Mouse (Mus musculus): ENCODE measurements around the gene Cct8l1. TPM values are rescaled to one million over a fixed set of nuclear protein-coding genes. Genes with fewer than 3 reads are reported as not detected.

The Cct8l1 gene
- total RNA-seq, 2 experiments from 2014 or later: 0.14 TPM; not detected in 1

DNA sequence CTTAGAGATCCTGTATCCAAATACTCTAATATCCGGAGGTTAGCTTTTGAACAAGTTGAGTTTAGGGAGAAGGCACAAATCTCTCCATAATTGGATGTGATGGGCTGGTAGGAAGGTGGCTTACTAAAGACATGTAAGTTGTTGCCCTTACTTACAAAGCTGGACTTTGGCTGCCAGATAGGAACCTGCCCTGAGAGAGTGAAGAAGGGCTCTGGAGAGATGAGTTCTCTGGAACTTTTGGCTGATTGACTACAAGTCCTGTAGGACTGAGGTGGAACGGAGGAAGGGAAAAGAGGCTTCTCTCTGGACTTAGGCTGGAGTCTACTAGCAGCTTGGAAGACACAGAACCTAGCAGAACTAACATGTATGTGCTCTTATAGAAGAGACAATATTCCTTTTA is 19.7 kb downstream of the Cct8l1 start:
- Histone ChIP-seq H3K4me3 (no peak overlapping the region), H3K27ac (no peak overlapping the region)
- intact Hi-C loops (cut with DNase I): no loop called here
- DNase-seq: no peak
- TF ChIP-seq CTCF (IDR thresholded peaks at IDR 0.05): no peak

DNA sequence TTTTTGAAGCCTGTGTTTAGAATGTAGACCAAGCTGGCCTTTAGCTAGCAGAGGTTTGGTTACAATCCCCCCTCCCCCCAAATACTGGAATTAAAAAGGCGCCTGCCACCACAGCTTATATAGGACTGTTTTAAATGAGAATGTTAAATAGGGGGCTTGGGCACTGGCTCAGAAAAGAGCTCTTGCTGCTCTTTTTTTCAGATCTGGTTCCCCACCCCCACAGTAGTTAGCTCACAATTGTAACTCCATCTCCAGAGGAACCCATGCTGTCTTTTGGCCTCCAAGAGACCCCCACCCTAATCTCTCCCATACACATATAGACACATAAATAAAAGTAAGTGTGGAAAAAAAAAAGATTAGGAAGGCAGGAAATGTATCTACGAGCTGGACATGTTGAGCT is 20.6 kb downstream of the Cct8l1 start:
- Histone ChIP-seq H3K4me3 (no peak overlapping the region), H3K27ac (no peak overlapping the region)
- intact Hi-C loops (cut with DNase I): no loop called here
- no peak for DNase-seq
- no peak for TF ChIP-seq CTCF (IDR thresholded peaks at IDR 0.05)

DNA sequence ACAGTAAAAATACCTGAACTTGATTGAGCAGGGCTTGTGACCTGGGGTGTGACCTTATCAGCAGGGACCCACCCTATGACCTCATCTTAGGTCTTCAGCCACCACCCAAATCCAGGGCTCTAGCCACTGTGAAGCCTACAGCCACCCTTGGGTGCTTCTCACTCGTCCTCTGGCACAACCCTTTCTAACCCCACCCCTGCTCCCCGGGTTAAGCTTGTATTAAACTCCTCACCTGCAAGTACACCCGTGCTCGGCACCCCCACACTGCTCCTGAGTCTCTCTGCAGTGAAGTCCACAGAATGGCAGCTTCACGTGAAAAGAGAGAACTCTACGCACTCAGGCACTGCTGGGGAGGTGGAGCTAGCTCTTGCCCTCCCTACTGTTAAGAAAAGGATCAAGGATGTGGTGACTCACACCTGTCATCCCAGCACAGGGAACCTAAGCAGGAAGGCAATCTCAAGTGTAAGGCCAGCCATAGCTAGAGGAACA is 21.1 kb downstream of the Cct8l1 start:
- H3K27ac ChIP-seq: no peak overlapping the region
- no peak for DNase-seq
- H3K4me3 ChIP-seq: no peak overlapping the region
- intact Hi-C loops (cut with DNase I): no loop called here
- TF ChIP-seq CTCF (IDR thresholded peaks at IDR 0.05): no peak

DNA sequence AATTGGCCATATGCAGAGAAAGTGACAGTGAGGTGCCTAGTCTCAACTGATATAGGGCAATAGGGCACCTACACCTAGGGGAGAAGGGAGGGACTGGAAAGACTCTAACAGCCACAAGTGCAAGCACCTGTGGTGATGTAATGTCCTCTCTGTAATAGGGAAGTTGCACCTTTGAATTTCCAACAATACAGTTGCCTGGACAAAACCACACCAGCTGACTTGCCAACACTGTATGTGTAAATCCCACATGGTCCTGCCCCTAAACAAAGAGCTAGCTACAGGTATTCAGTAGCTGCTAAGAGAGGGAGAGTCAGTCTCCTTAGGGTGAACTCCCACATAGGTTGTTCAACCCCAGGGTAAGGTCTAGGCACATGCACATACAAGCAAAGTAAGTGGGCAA is 24.5 kb downstream of the Cct8l1 start:
- Histone ChIP-seq H3K27ac (no peak overlapping the region), H3K4me3 (no peak overlapping the region)
- TF ChIP-seq CTCF (IDR thresholded peaks at IDR 0.05): no peak
- no peak for DNase-seq
- intact Hi-C loops (cut with DNase I): no loop called here

DNA sequence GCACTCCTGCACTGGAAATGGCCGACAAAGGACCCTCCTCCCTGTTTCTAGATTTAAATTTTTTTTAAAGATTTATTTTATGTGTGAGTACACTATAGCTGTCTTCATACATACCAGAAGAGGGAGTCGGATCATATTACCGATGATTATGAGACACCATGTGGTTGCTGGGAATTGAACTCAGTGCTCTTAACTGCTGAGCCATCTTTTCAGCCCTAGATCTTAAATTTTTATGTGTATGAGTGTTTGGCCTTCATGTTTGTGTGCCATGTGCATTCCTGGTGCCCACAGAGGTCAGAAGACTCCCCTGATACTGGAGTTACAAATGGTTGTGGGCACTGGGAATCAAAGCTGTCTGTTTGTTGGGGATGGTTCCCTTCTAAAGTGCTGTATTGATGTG is 25.1 kb downstream of the Cct8l1 start:
- intact Hi-C loops (cut with DNase I): no loop called here
- Histone ChIP-seq H3K4me3 (no peak overlapping the region), H3K27ac (no peak overlapping the region)
- DNase-seq: no peak
- TF ChIP-seq CTCF (IDR thresholded peaks at IDR 0.05): no peak

DNA sequence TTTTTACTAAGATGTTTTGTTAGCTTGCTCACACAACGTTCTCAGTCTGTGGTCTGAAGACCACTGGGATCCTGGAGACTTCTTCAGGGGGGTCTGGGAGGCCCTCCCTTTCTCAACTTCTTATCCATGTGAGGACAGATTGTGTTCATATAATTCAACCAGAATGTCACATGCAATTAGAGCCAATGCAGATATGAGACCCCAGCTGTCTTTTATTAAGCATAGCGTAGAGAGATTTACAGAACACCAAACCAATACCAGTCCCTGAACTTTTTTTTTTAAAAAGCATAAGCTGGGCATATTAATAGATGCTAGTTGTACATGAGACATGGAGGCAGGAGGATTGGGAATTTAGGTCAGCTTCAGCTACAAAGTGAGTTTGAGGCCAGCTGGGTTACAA is 25.8 kb downstream of the Cct8l1 start:
- TF ChIP-seq CTCF (IDR thresholded peaks at IDR 0.05): no peak
- H3K4me3 ChIP-seq: no peak overlapping the region
- H3K27ac ChIP-seq: no peak overlapping the region
- no peak for DNase-seq
- intact Hi-C loops (cut with DNase I): no loop called here

DNA sequence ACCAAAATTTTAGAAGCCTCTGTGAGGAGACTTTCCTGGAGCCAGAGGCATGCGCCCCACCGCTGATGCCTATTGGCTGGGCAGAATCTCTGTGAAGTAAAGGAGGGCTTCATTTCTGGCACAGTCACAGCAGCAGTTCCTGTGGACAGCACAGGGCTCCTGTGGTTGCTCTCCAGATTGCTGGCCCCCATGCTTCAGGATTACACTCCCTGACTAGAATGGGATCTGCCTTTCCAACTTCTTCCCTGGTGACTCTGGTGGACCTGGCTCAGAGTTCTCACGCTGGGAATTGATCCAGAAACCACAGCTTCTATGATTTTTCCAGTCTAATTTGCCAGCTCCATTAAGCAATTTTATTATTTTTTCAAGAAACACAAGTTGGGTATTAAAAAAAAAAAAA is 28.2 kb downstream of the Cct8l1 start:
- peak; percentile 78 for DNase-seq
- intact Hi-C loops (cut with DNase I): no loop called here

DNA sequence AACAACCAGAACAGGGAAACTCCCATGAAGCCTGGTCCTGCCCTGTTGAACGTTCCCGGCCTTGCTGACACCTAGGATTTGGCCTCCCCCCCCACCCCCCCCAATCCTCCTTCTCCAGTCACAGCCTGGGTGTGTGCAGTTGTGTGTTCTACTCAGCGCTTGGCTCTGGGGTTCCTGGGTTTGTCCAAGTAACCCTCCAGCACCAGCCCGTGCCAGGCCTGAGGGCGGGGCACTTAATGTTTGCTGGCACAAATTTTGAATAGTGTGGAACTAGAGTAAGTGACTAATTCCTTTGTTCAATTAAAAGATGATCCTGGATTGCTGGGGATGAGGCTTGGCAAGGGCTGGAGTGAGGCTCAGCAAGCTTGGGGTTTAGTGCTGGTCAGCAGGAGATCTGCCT is 28.7 kb downstream of the Cct8l1 start:
- TF ChIP-seq CTCF (IDR thresholded peaks at IDR 0.05): no peak
- Histone ChIP-seq H3K4me3 (no peak overlapping the region), H3K27ac (peak overlapping the region; percentile 65)
- intact Hi-C loops (cut with DNase I): no loop called here
- peak; percentile 61 for DNase-seq

More for the DNA sequence above, 28.2 kb downstream of the Cct8l1 start:
- Histone ChIP-seq H3K4me3 (no peak overlapping the region), H3K27ac (peak overlapping the region; percentile 65; the same call in 1 of the 2 replicates)
- no peak for TF ChIP-seq CTCF (IDR thresholded peaks at IDR 0.05)

DNA sequence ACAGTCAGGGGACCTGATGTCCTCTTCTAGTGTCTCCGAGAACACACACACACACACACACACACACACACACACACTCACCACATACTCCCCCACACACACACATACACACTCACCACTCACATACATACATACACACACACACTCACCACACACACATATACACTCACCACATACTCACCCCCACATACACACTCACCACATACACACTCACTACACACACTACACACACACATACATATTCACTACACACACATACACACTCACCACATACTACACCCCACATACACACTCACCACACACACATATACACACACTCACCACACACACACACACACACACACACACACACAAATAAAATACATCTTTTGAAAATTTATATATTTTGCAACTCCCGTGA is 31.0 kb downstream of the Cct8l1 start:
- intact Hi-C loops (cut with DNase I): no loop called here
- no peak for DNase-seq
- Histone ChIP-seq H3K4me3 (no peak overlapping the region), H3K27ac (no peak overlapping the region)
- TF ChIP-seq CTCF (IDR thresholded peaks at IDR 0.05): no peak

DNA sequence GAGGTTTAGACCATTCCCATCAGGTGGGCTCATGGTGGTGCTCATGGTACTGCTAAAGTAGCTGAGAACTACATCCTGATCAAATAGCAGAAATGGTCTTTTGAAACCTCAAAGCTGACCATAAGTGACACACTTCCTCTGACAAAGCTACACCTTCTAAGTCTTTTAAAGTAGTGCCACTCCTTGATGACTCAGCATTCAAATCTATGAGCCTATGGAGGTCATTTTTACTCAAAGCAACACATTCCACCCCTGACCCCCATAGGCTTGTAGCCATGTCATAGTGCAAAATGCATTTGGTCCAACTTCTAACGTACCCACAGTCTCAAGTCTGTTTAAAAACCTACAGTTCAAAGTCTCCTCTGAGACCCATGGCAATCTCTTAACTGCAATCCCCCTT is 35.0 kb downstream of the Cct8l1 start:
- no peak overlapping the region for H3K4me3 ChIP-seq
- no peak overlapping the region for H3K27ac ChIP-seq
- DNase-seq: no peak
- no peak for TF ChIP-seq CTCF (IDR thresholded peaks at IDR 0.05)
- intact Hi-C loops (cut with DNase I): no loop called here

DNA sequence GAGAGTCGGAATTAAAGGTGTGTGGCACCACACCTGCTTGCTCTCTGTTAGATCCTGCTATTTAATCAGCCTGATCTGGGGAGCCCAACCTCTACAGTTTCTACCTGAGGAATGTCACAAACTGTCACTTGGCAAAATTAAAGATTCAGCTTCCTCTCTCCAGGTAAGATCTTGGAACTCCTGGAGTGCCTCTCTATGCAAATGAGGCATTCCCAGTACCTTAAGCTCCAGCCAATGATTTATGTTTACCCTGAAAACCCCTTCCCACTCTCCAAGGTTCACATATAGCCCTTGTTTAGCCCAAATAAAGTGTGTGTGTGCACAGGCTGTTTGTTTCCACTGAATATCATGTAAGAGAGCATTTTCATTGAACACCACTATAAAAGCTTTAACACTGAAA is 38.3 kb downstream of the Cct8l1 start:
- no peak for TF ChIP-seq CTCF (IDR thresholded peaks at IDR 0.05)
- no peak overlapping the region for H3K27ac ChIP-seq
- no peak overlapping the region for H3K4me3 ChIP-seq
- intact Hi-C loops (cut with DNase I): no loop called here
- no peak for DNase-seq

DNA sequence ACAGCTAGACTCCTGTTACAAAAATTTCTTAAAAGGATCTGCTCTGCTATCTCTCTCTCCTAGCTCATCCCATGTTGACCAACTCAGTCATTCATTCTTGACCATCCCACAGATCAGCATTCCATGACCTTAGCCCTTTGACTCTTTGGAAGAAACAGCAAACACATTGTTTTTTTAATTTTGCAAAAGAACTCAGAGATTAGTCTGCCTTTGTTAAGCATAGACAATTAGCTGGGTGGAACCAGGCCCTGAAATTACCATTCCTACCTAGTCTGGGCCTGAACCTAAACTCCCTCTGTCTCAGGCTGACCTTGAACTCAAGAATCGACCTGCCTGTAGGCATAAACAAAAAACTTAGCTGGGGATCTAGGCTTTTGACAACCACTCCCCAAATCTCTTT is 38.8 kb downstream of the Cct8l1 start:
- Histone ChIP-seq H3K27ac (no peak overlapping the region), H3K4me3 (no peak overlapping the region)
- DNase-seq: no peak
- TF ChIP-seq CTCF (IDR thresholded peaks at IDR 0.05): no peak
- intact Hi-C loops (cut with DNase I): no loop called here

DNA sequence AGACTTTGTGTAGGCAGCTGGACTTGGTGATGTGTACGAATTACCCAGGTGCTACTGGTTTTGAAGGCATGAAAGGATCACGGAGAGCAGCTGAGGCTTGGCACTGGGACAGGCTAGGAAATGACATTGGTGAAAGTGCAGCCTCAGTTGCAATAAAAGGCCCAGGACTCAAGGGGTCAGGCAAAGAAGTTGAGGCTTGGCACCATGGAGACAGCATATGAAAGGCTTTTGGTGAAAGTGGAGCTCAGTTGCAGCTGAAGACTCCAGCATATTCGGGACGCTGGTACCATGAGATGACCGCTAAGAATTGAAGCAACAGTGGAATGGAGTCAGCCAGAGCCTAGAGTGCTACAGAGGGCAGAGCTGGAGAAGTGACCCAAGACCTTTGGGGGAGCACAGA is 39.8 kb downstream of the Cct8l1 start:
- DNase-seq: no peak
- intact Hi-C loops (cut with DNase I): no loop called here
- Histone ChIP-seq H3K27ac (no peak overlapping the region), H3K4me3 (no peak overlapping the region)
- no peak for TF ChIP-seq CTCF (IDR thresholded peaks at IDR 0.05)

DNA sequence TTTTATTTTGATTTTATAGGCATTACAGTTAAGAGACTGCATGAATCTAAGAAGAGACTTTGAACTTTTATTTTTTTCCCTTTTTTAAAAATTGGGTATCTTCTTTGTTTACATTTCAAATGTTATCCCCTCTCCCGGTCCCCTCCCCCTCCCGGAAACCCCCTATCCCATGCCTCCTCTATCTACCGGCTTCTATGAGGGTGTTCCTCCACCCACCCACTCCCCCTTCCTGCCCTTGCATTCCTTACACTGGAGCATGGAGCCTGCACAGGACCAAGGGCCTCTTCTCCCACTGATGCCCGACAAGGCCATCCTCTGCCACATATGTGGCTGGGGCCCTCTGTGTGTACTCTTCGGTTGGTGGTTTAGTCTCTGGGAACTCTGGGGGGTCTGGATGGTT is 40.5 kb downstream of the Cct8l1 start:
- no peak overlapping the region for H3K4me3 ChIP-seq
- H3K27ac ChIP-seq: no peak overlapping the region
- TF ChIP-seq CTCF (IDR thresholded peaks at IDR 0.05): no peak
- intact Hi-C loops (cut with DNase I): no loop called here
- DNase-seq: no peak

Other genes with a start within 250 kb of the Cct8l1 start
- 10 to 100 TPM; 41.6 to 42.3 TPM for gene Kmt2c, start 17.3 kb upstream of the Cct8l1 start, total RNA-seq (2021)
- 1 to 10 TPM; 4.0 to 4.4 TPM for gene Xrcc2, start 189.8 kb downstream of the Cct8l1 start, total RNA-seq (2021)
- 10 to 100 TPM in 1 of 2 experiments, 1 to 10 TPM in 1; 5.1 to 21.3 TPM for gene Actr3b, start 243.9 kb downstream of the Cct8l1 start, total RNA-seq (2021)